Mouse (Mus musculus) left cerebral cortex, postnatal 4 days (tissue): ENCODE data around the gene Gm19426. TPM values are rescaled to one million over a fixed set of nuclear protein-coding genes. Genes with fewer than 3 reads are reported as not detected.
A peak's percentile ranks its signal among the peaks of the same experiment; 100 is the strongest.

ENCODE experiments used
- DNase-seq: peaks from one replicate; pipeline ENCODE4 v3.0.0-alpha.2; 2022
- intact Hi-C: fragments of 180-260 bp; cut with DNase I; formaldehyde crosslinking; loops from one replicate; pipeline ENCODE4 v1.15.1; 2025
- total RNA-seq, 2 experiments: library from RNA; stranded (reverse); gene quantifications; 2 replicates each; pipeline ENCODE4 v1.2.3; 2021

Gm19426 gene
- total RNA-seq, result 1 to 10 TPM; 5.8 to 6.9 TPM

DNA sequence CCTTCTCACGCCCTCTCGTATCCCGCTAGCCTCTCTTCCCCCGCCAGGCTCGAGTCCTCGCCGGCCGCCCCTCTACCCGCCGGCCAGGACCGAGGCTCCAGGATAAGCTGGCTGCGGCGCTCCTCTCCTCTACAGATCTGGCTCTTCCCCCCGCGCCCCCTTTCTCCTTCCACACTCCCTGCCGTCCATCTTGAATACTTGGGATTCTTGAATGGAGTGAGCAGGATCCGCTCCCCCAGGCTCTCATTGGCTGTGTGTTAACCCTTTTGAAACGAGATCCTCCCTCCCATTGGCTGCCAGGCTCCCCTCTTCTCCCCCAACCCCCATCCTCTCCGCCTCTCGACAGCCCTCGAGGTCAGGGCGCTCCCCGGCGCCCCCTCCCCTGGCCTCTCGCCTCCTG lies at the start of gene Gm19426:
Gene Gm19426 (minus strand): TSS at position 95 of the 400 bp plus-strand sequence.
- DNase-seq, result peak; percentile 95
- intact Hi-C loops, result loop anchor here (5.0 kb wide), 1 partner anchor 54 kb away; the partner anchor contains the start of gene Ube2l6

GRCm38 (mm10) chr2:84793154-84793553 lies 49.7 kb upstream of the Gm19426 start:
- no peak for DNase-seq

GRCm38 (mm10) chr2:84792516-84792915 lies 49.1 kb upstream of the Gm19426 start:
- intact Hi-C loops, result no loop called here
- no peak for DNase-seq

More at GRCm38 (mm10) chr2:84793154-84793553, 49.7 kb upstream of the Gm19426 start:
- intact Hi-C loops, result no loop called here

GRCm38 (mm10) chr2:84790418-84790817 lies 47.0 kb upstream of the Gm19426 start:
- no peak for DNase-seq
- intact Hi-C loops, result no loop called here

- DNase-seq, result no peak
- intact Hi-C loops, result no loop called here
Observed at GRCm38 (mm10) chr2:84788316-84788715, 44.9 kb upstream of the Gm19426 start.

GRCm38 (mm10) chr2:84783840-84784566 lies 40.5 kb upstream of the Gm19426 start:
- DNase-seq, result no peak
- intact Hi-C loops, result no loop called here

GRCm38 (mm10) chr2:84783315-84783714 lies 39.9 kb upstream of the Gm19426 start:
- intact Hi-C loops, result no loop called here
- no peak for DNase-seq

- intact Hi-C loops, result no loop called here
- DNase-seq, result no peak
Observed at GRCm38 (mm10) chr2:84779210-84779609, 35.8 kb upstream of the Gm19426 start.

GRCm38 (mm10) chr2:84777706-84778105 lies 34.3 kb upstream of the Gm19426 start:
- intact Hi-C loops, result no loop called here
- DNase-seq, result no peak

- intact Hi-C loops, result no loop called here
- DNase-seq, result no peak
Observed at GRCm38 (mm10) chr2:84775665-84776064, 32.2 kb upstream of the Gm19426 start.

- intact Hi-C loops, result no loop called here
- DNase-seq, result peak; percentile 21
Observed at GRCm38 (mm10) chr2:84775241-84775640, 31.8 kb upstream of the Gm19426 start, which contains the start of gene Serping1. Gene Serping1, minus strand, starts transcription at chr2:84775444.

DNA sequence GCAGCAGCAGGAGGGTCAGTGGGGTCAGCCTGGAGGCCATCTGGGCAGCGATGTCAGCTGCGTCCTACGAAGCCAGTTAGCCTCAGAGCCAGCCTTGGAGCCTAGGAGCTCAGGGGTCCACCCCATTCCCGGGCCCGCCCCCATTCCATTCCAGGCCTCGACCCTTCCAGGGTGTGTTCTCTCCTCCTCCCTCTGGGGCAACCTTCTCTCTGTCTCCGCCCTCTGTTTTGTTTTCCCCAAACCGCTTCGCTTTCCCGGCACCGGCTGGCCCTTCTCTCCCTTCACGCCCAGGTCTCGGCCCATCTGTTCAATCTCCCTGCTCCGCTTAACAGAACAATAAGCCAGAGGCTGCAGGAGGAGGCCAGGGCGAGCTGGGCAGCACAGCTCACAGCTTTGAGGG lies 31.3 kb upstream of the Gm19426 start:
- intact Hi-C loops, result no loop called here
- peak; percentile 83 for DNase-seq

GRCm38 (mm10) chr2:84773195-84773594 lies 29.7 kb upstream of the Gm19426 start:
- DNase-seq, result no peak
- intact Hi-C loops, result no loop called here

DNA sequence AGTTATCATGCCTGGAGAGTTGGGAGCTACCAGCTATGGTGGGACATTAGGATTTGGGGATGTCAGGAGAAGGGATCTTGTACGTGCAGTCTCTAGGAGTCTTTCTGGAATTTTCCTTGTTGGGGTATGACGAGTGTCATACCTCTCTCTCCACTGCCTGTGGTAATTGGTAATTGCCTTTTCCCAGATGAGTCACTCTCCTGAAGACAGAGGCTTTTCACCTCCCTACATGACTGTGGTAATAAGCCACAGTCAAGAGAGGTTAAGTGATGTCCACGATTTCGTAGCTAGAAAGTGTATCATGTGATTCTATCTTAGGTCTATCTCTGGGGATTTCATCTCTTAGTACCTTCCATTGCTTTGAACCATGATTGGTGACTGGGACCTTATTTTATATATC lies 29.0 kb upstream of the Gm19426 start:
- intact Hi-C loops, result no loop called here
- no peak for DNase-seq

DNA sequence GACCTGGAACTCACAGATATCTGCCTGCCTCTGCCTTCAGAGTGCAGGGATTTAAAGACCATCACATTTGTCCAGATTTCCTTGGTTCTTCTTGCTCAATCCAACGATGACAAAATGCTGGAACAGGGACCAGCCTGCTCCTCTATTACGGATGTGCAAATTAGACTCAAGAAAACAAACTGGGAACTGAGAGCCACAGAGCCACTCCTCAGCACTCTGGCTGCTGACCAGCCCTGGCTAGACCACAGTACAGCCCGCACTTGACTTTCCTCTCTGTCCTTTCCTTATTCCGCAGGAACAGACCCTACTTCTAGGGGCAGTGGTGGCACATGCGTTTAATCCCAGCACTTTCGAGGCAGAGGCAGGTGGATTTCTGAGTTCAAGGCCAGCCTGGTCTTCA lies 27.0 kb upstream of the Gm19426 start:
- no peak for DNase-seq
- intact Hi-C loops, result no loop called here

GRCm38 (mm10) chr2:84762818-84763217 lies 19.4 kb upstream of the Gm19426 start:
- intact Hi-C loops, result no loop called here
- DNase-seq, result no peak

- intact Hi-C loops, result no loop called here
- DNase-seq, result no peak
Observed at GRCm38 (mm10) chr2:84762295-84762694, 18.8 kb upstream of the Gm19426 start.

DNA sequence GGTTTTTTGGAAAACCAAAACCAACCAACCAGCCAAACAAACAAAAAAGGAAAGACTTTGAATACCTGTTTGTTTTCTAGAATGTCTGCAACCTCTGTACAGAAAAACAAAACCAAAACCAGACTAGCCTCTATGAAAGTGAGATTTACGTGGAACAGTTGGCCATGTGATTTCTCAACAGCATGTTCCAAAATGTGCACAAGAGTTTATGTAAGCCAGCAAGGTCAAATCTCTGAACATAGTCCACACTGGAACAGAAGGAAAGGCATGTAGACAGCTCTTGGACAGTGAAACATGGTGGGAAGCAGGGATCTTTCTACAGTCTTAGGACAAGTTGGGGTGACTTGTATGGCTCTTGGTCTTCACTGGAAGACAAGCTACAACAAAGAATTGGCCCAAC lies 18.4 kb upstream of the Gm19426 start:
- no peak for DNase-seq
- intact Hi-C loops, result no loop called here

GRCm38 (mm10) chr2:84761309-84761708 lies 17.9 kb upstream of the Gm19426 start:
- DNase-seq, result no peak
- intact Hi-C loops, result no loop called here

GRCm38 (mm10) chr2:84760777-84761176 lies 17.3 kb upstream of the Gm19426 start:
- no peak for DNase-seq
- intact Hi-C loops, result no loop called here

GRCm38 (mm10) chr2:84758542-84759127 lies 15.2 kb upstream of the Gm19426 start:
- intact Hi-C loops, result no loop called here
- peak; percentile 23 for DNase-seq

GRCm38 (mm10) chr2:84757026-84757682 lies 13.7 kb upstream of the Gm19426 start:
- DNase-seq, result no peak
- intact Hi-C loops, result no loop called here
